Mouse (Mus musculus) lung, embryonic 16.5 days (tissue): ENCODE results near the gene Large1. TPM values are rescaled to one million over a fixed set of nuclear protein-coding genes. Genes with fewer than 3 reads are reported as not detected.
"Not testable (repeated sequence)": the region's sequence is repeated elsewhere in the genome, so short reads cannot be mapped to it uniquely, and the experiment has no call there.

Experiments
- ATAC-seq: fragments of 200-750 bp; cut with Nextera tagmentation; 2 replicates; pipeline ENCODE4 v1.8.0; 2017; ENCODE audit warnings: low read depth, mild to moderate bottlenecking, moderate library complexity
- H3K27ac ChIP-seq: fragments of 300-500 bp; sonication (generic); 2 replicates; pipeline ENCODE4 v1.5.1; 2014; ENCODE audit warnings: mild to moderate bottlenecking, control low read depth, low read length
- H3K27me3 ChIP-seq: fragments of 300-500 bp; sonication (generic); 2 replicates; pipeline ENCODE4 v1.6.1; 2014; ENCODE audit warnings: low read depth, low read length, mixed read lengths; ENCODE audit not compliant: control insufficient read depth, insufficient read depth
- H3K36me3 ChIP-seq: fragments of 300-500 bp; sonication (generic); 2 replicates; pipeline ENCODE4 v1.6.1; 2014; ENCODE audit warnings: low read length; ENCODE audit not compliant: control insufficient read depth, insufficient read depth
- H3K4me1 ChIP-seq: fragments of 300-500 bp; sonication (generic); replicated peaks from 2 replicates; pipeline ENCODE4 v1.6.1; 2014; ENCODE audit warnings: low read length, mixed read lengths; ENCODE audit not compliant: control insufficient read depth, insufficient read depth
- H3K4me2 ChIP-seq: fragments of 300-500 bp; sonication (generic); 2 replicates; pipeline ENCODE4 v1.6.1; 2014; ENCODE audit warnings: low read depth, low read length, control low read depth
- H3K4me3 ChIP-seq: fragments of 300-500 bp; sonication (generic); 2 replicates; pipeline ENCODE4 v1.5.1; 2014; ENCODE audit warnings: mild to moderate bottlenecking, low read length, control low read depth
- H3K9ac ChIP-seq: fragments of 300-500 bp; sonication (generic); 2 replicates; pipeline ENCODE4 v1.6.1; 2014; ENCODE audit warnings: low read length, control low read depth
- H3K9me3 ChIP-seq: fragments of 300-500 bp; sonication (generic); 2 replicates; pipeline ENCODE4 v1.6.1; 2016; ENCODE audit warnings: low read length; ENCODE audit not compliant: control insufficient read depth
- WGBS: fragments of 180-500 bp; shearing (Covaris S2); extraction: QIAGEN DNeasy Blood & Tissue Kit; methylation state at CpG from one replicate; pipeline ENCODE4 v1.1.7; 2014; 5-methylcytosine and 5-hydroxymethylcytosine counted together
- polyA plus RNA-seq: library from polyadenylated mRNA; unstranded; fragments of >200 nt; fragmentation: Nextera tagmentation; extraction: Ambion mirVana; gene quantifications from 2 replicates; pipeline ENCODE4 v1.2.1, GENCODE M21; 2015

Large1 gene
- polyA plus RNA-seq, 1 experiment from 2014 or later: 5.1 TPM

- WGBS: 29% methylated on average over 3 of the region's 3 CpGs
- no peaks in the 10 kb centered on the region for H3K27me3 ChIP-seq
- no peak overlapping the region for H3K4me2 ChIP-seq
- H3K9ac ChIP-seq: no peak overlapping the region
- no peaks in the 10 kb centered on the region for H3K9me3 ChIP-seq
- H3K4me3 ChIP-seq: no peak overlapping the region
- H3K4me1 ChIP-seq: peaks cover 8% of the 10 kb centered on the region
- H3K36me3 ChIP-seq: no peaks in the 10 kb centered on the region
- H3K27ac ChIP-seq: peak overlapping the region; percentile 55
- peak; percentile 90 for ATAC-seq
These were observed 10.5 kb downstream of the Large1 start for GRCm38 (mm10) chr8:73342761-73343395.

GRCm38 (mm10) chr8:73336845-73337244 lies 16.5 kb downstream of the Large1 start:
- no peak for ATAC-seq
- Histone ChIP-seq H3K36me3 (no peaks in the 10 kb centered on the region), H3K27ac (no peak overlapping the region), H3K9me3 (no peaks in the 10 kb centered on the region), H3K27me3 (no peaks in the 10 kb centered on the region), H3K9ac (no peak overlapping the region), H3K4me2 (no peak overlapping the region), H3K4me1 (no peaks in the 10 kb centered on the region), H3K4me3 (no peak overlapping the region)
- WGBS: 51% methylated on average over 1 of the region's 1 CpGs

DNA sequence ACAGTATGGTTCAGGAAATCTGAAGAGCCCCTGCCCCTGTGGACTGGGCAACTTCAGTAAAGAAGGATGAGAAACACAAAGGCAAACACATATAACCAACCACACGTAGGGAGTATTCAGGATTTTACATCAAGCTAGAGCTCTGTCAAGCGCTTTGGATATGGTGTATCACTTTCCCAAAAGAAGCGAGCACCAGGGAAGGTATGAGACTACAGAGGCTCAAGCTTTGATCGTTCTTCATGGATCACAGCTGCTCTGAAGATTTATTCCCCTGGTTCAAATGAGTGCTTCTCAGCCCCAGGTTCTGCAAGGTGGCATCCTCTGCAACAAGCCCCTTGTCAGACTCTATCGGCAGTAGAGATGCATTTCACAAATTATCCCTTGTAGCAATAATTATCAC lies 24.2 kb downstream of the Large1 start:
- no peak for ATAC-seq
- H3K27ac ChIP-seq: no peak overlapping the region
- no peaks in the 10 kb centered on the region for H3K36me3 ChIP-seq
- no peak overlapping the region for H3K9ac ChIP-seq
- no peaks in the 10 kb centered on the region for H3K9me3 ChIP-seq
- H3K4me2 ChIP-seq: no peak overlapping the region
- H3K4me1 ChIP-seq: no peaks in the 10 kb centered on the region
- 91% methylated on average over 5 of the region's 5 CpGs for WGBS
- no peak overlapping the region for H3K4me3 ChIP-seq
- H3K27me3 ChIP-seq: no peaks in the 10 kb centered on the region

GRCm38 (mm10) chr8:73328056-73328455 lies 25.3 kb downstream of the Large1 start:
- Histone ChIP-seq H3K9me3 (no peaks in the 10 kb centered on the region), H3K36me3 (no peaks in the 10 kb centered on the region), H3K27ac (no peak overlapping the region), H3K4me1 (no peaks in the 10 kb centered on the region), H3K4me3 (no peak overlapping the region), H3K4me2 (no peak overlapping the region), H3K27me3 (no peaks in the 10 kb centered on the region), H3K9ac (no peak overlapping the region)
- no peak for ATAC-seq
- 79% methylated on average over 3 of the region's 3 CpGs for WGBS

DNA sequence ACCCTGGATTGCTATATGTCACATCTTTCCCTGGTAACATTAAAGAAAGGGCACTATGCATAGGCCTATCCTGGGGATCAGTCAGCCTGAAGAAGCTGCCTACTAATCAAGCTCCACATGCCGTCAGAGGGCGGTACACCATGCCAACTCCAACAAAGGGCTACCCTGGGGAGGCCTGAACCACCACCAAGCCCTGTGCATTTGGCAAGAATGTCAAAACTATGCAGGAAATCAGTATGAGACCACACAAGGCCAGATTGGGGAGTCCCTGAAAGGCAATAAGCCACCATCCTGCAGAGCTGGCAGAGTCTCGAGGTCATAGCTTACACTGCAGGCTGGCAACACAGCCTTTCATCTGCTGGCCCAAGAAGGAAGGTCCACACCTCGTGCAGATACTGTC lies 28.7 kb downstream of the Large1 start:
- ATAC-seq: no peak
- 81% methylated on average over 4 of the region's 4 CpGs for WGBS
- Histone ChIP-seq H3K4me2 (no peak overlapping the region), H3K4me3 (no peak overlapping the region), H3K27me3 (no peaks in the 10 kb centered on the region), H3K9me3 (no peaks in the 10 kb centered on the region), H3K4me1 (no peaks in the 10 kb centered on the region), H3K27ac (no peak overlapping the region), H3K36me3 (no peaks in the 10 kb centered on the region), H3K9ac (no peak overlapping the region)

- H3K9me3 ChIP-seq: no peaks in the 10 kb centered on the region
- ATAC-seq: no peak
- no peaks in the 10 kb centered on the region for H3K4me1 ChIP-seq
- H3K4me3 ChIP-seq: no peak overlapping the region
- WGBS: 79% methylated on average over 1 of the region's 1 CpGs
- no peaks in the 10 kb centered on the region for H3K27me3 ChIP-seq
- no peak overlapping the region for H3K27ac ChIP-seq
- no peaks in the 10 kb centered on the region for H3K36me3 ChIP-seq
- H3K9ac ChIP-seq: no peak overlapping the region
- H3K4me2 ChIP-seq: no peak overlapping the region
These were observed 29.7 kb downstream of the Large1 start for GRCm38 (mm10) chr8:73323591-73323990.

GRCm38 (mm10) chr8:73319500-73319899 lies 33.8 kb downstream of the Large1 start:
- H3K9ac ChIP-seq, H3K36me3 ChIP-seq, H3K4me1 ChIP-seq, H3K27me3 ChIP-seq, H3K4me3 ChIP-seq, H3K9me3 ChIP-seq, H3K4me2 ChIP-seq, H3K27ac ChIP-seq: not testable (repeated sequence)
- 100% methylated on average over 1 of the region's 3 CpGs for WGBS
- peak; percentile 88 for ATAC-seq

DNA sequence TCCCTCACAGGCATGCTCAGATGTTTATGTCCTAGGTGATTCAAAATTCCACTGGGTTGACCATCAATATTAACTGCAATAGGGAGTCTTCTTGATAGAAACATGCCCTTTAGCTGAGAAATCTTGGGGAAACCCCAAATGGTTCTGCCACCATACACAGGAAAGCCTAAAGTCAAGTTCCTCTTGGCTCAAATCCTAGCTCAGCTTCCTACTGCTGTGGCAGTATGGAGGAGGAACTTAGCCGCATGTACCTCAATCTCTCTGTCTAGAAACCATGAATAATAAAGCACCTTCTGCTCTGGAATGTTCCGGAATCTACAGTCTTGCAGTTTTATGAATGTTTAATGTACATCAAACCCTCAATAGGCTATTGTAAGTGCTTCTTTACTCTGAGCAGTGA lies 39.4 kb downstream of the Large1 start:
- H3K9ac ChIP-seq: no peak overlapping the region
- no peaks in the 10 kb centered on the region for H3K27me3 ChIP-seq
- no peak for ATAC-seq
- WGBS: 79% methylated on average over 2 of the region's 2 CpGs
- peaks cover 4% of the 10 kb centered on the region; the same call in 1 of the 2 replicates for H3K4me1 ChIP-seq
- no peaks in the 10 kb centered on the region for H3K36me3 ChIP-seq
- no peaks in the 10 kb centered on the region for H3K9me3 ChIP-seq
- H3K27ac ChIP-seq: no peak overlapping the region
- no peak overlapping the region for H3K4me3 ChIP-seq
- H3K4me2 ChIP-seq: no peak overlapping the region

GRCm38 (mm10) chr8:73312714-73313607 lies 40.4 kb downstream of the Large1 start:
- no peak overlapping the region for H3K4me3 ChIP-seq

More at GRCm38 (mm10) chr8:73312714-73313607, 40.4 kb downstream of the Large1 start:
- H3K9me3 ChIP-seq: no peaks in the 10 kb centered on the region
- H3K9ac ChIP-seq: no peak overlapping the region
- H3K4me2 ChIP-seq: no peak overlapping the region
- no peaks in the 10 kb centered on the region for H3K36me3 ChIP-seq
- peaks cover 4% of the 10 kb centered on the region; the same call in 1 of the 2 replicates for H3K4me1 ChIP-seq
- 57% methylated on average over 8 of the region's 8 CpGs for WGBS
- no peak for ATAC-seq
- H3K27ac ChIP-seq: no peak overlapping the region
- no peaks in the 10 kb centered on the region for H3K27me3 ChIP-seq
